Comparison of ENCODE assay signal across 18 mouse cellular contexts in genomic region chr8:102725496-102725895, GRCm38 (mm10). TPM values are rescaled to one million over a fixed set of nuclear protein-coding genes. Genes with fewer than 3 reads are reported as not detected.
DNase-seq lines count a peak whose midpoint lies in the region; ATAC-seq and TF ChIP-seq lines count a peak whose summit lies in the region.
"Had no signal": no experiment of that assay in that cellular context is flagged by ENCODE, and none has a peak within 500 bp of the region (broad histone marks: within the 10 kb centered on the region; RNA-seq: fewer than 3 reads in every experiment).

No protein-coding gene starts in this region.

- H3K4me2 ChIP-seq in forebrain, embryonic 11.5 days (ENCODE audit: low read depth, low read length, severe bottlenecking): no peak overlapping the region
- no peak overlapping the region for H3K4me2 ChIP-seq in neural tube, embryonic 13.5 days
- no peak overlapping the region for H3K4me2 ChIP-seq in neural tube, embryonic 15.5 days
- H3K4me2 ChIP-seq in forebrain, postnatal 0 days (ENCODE audit: low read depth): no peak overlapping the region
- H3K4me2 ChIP-seq: heart, embryonic 12.5 days had no signal

- no peaks in the 10 kb centered on the region for H3K36me3 ChIP-seq in forebrain, embryonic 10.5 days (replicated peaks)
- H3K36me3 ChIP-seq in forebrain, embryonic 11.5 days (ENCODE audit: control insufficient read depth, insufficient read depth, low read length): no peaks in the 10 kb centered on the region
- H3K36me3 ChIP-seq in neural tube, embryonic 13.5 days: no peaks in the 10 kb centered on the region
- H3K36me3 ChIP-seq in neural tube, embryonic 15.5 days: no peaks in the 10 kb centered on the region
- H3K36me3 ChIP-seq in forebrain, postnatal 0 days (ENCODE audit: insufficient read depth): no peaks in the 10 kb centered on the region
- H3K36me3 ChIP-seq: heart, embryonic 12.5 days had no signal

- TF ChIP-seq CTCF in forebrain, postnatal 0 days (IDR thresholded peaks at IDR 0.05; ENCODE audit: low read depth): no peak

- H3K9me3 ChIP-seq in forebrain, embryonic 10.5 days: no peaks in the 10 kb centered on the region
- no peaks in the 10 kb centered on the region for H3K9me3 ChIP-seq in forebrain, embryonic 11.5 days (ENCODE audit: control insufficient read depth, low read length)
- H3K9me3 ChIP-seq in neural tube, embryonic 13.5 days: no peaks in the 10 kb centered on the region
- H3K9me3 ChIP-seq in neural tube, embryonic 15.5 days (replicated peaks): no peaks in the 10 kb centered on the region
- no peaks in the 10 kb centered on the region for H3K9me3 ChIP-seq in forebrain, postnatal 0 days (ENCODE audit: low read length)
- H3K9me3 ChIP-seq: heart, embryonic 12.5 days had no signal

- no peak overlapping the region for H3K4me3 ChIP-seq in forebrain, embryonic 10.5 days
- no peak overlapping the region for H3K4me3 ChIP-seq in forebrain, embryonic 11.5 days (ENCODE audit: low read depth, low read length)
- no peak overlapping the region for H3K4me3 ChIP-seq in neural tube, embryonic 13.5 days
- H3K4me3 ChIP-seq in neural tube, embryonic 15.5 days (replicated peaks): no peak overlapping the region
- no peak overlapping the region for H3K4me3 ChIP-seq in forebrain, postnatal 0 days (ENCODE audit: low read depth, low read length)
- H3K4me3 ChIP-seq: heart, embryonic 12.5 days had no signal

- peaks cover 28% of the 10 kb centered on the region for H3K4me1 ChIP-seq in forebrain, embryonic 10.5 days
- peaks cover 6% of the 10 kb centered on the region; the same call in 1 of the 2 replicates for H3K4me1 ChIP-seq in forebrain, embryonic 11.5 days (replicated peaks; ENCODE audit: control insufficient read depth, insufficient read depth, low read length)
- H3K4me1 ChIP-seq in neural tube, embryonic 13.5 days (replicated peaks): peaks cover 27% of the 10 kb centered on the region
- peaks cover 10% of the 10 kb centered on the region for H3K4me1 ChIP-seq in neural tube, embryonic 15.5 days
- peaks cover 13% of the 10 kb centered on the region; the same call in 1 of the 2 replicates for H3K4me1 ChIP-seq in forebrain, postnatal 0 days (ENCODE audit: insufficient read depth)
- H3K4me1 ChIP-seq: heart, embryonic 12.5 days had no signal

- peak overlapping the region; percentile 40; the same call in 1 of the 2 replicates for H3K27ac ChIP-seq in forebrain, embryonic 10.5 days
- H3K27ac ChIP-seq in forebrain, embryonic 11.5 days (ENCODE audit: low read depth, low read length): no peak overlapping the region; the same call in 1 of the 2 replicates
- H3K27ac ChIP-seq in neural tube, embryonic 13.5 days (replicated peaks): peak overlapping the region; percentile 28; the same call in 1 of the 2 replicates
- no peak overlapping the region; the same call in 1 of the 2 replicates for H3K27ac ChIP-seq in neural tube, embryonic 15.5 days (replicated peaks)
- H3K27ac ChIP-seq in forebrain, postnatal 0 days (ENCODE audit: low read depth, low read length): no peak overlapping the region

- H3K27me3 ChIP-seq in forebrain, embryonic 10.5 days (ENCODE audit: poor library complexity, severe bottlenecking): no peaks in the 10 kb centered on the region; the same call in 1 of the 2 replicates
- no peaks in the 10 kb centered on the region for H3K27me3 ChIP-seq in forebrain, embryonic 11.5 days (ENCODE audit: control insufficient read depth, insufficient read depth, low read length)
- H3K27me3 ChIP-seq in neural tube, embryonic 13.5 days: no peaks in the 10 kb centered on the region
- H3K27me3 ChIP-seq in neural tube, embryonic 15.5 days (replicated peaks): no peaks in the 10 kb centered on the region
- no peaks in the 10 kb centered on the region for H3K27me3 ChIP-seq in forebrain, postnatal 0 days (ENCODE audit: insufficient read depth, low read length)
- H3K27me3 ChIP-seq: heart, embryonic 12.5 days had no signal

- no peak for DNase-seq in forebrain, embryonic 10.5 days (ENCODE audit: extremely low spot score, low spot score)
- no peak for DNase-seq in forebrain, embryonic 11.5 days (ENCODE audit: low spot score)
- DNase-seq in forebrain, postnatal 0 days: peak; percentile 37
- DNase-seq in layer of hippocampus, postnatal 36 days: peak; percentile 42 to 50
- no peak for DNase-seq in gastrocnemius, postnatal 10 days
- DNase-seq in thymus, postnatal 25 days: no peak
- DNase-seq: cerebellum, adult 11-12 months; cerebellum, postnatal 36 days; heart, postnatal 36 days; left cerebral cortex, postnatal 4 days; lung, adult 18-20 months; lung, postnatal 36 days; thymus, postnatal 36 days had no signal

- no peak overlapping the region for H3K9ac ChIP-seq in forebrain, embryonic 11.5 days (ENCODE audit: low read length)
- H3K9ac ChIP-seq in neural tube, embryonic 13.5 days: no peak overlapping the region
- no peak overlapping the region for H3K9ac ChIP-seq in neural tube, embryonic 15.5 days (replicated peaks)
- no peak overlapping the region for H3K9ac ChIP-seq in forebrain, postnatal 0 days
- H3K9ac ChIP-seq: heart, embryonic 12.5 days had no signal

- no peak for ATAC-seq in forebrain, embryonic 11.5 days (replicated peaks; ENCODE audit: low FRiP score)
- no peak for ATAC-seq in neural tube, embryonic 13.5 days (ENCODE audit: low read depth)
- no peak for ATAC-seq in neural tube, embryonic 15.5 days (ENCODE audit: low FRiP score)
- peak; percentile 69 for ATAC-seq in forebrain, postnatal 0 days

- 77% methylated on average over 3 of the region's 3 CpGs for WGBS in forebrain, embryonic 10.5 days
- WGBS in forebrain, embryonic 11.5 days: 74% methylated on average over 3 of the region's 3 CpGs
- WGBS in neural tube, embryonic 13.5 days: 59% methylated on average over 3 of the region's 3 CpGs
- 61% methylated on average over 3 of the region's 3 CpGs for WGBS in neural tube, embryonic 15.5 days
- WGBS in forebrain, postnatal 0 days: 44% methylated on average over 3 of the region's 3 CpGs

RNA-seq across cellular contexts. Expression of gene Cdh11, which starts 59.9 kb away (rescaled TPM):
- polyA plus RNA-seq in forebrain, embryonic 10.5 days (2016; fragmentation: Nextera tagmentation; extraction: Ambion mirVana): 56.2 and 61.7 TPM in 2 replicates
- polyA plus RNA-seq in forebrain, embryonic 11.5 days (2014; fragmentation: Nextera tagmentation; extraction: Ambion mirVana): 74.5 and 83.7 TPM in 2 replicates
- polyA plus RNA-seq in neural tube, embryonic 13.5 days (2015; fragmentation: Nextera tagmentation; extraction: Ambion mirVana): 59.5 and 72.2 TPM in 2 replicates
- polyA plus RNA-seq in neural tube, embryonic 15.5 days (2015; fragmentation: Nextera tagmentation; extraction: Ambion mirVana): 51.6 and 61.2 TPM in 2 replicates
- 62.4 and 69.0 TPM in 2 replicates for total RNA-seq in forebrain, postnatal 0 days (2014; rRNA removed)
- 18.1 and 25.8 TPM in 2 replicates for polyA plus RNA-seq in forebrain, postnatal 0 days (2015; fragmentation: Nextera tagmentation; extraction: Ambion mirVana)
- total RNA-seq in layer of hippocampus, postnatal 36 days (2021): 10 to 100 TPM; 75.7 to 85.9 TPM
- total RNA-seq in gastrocnemius, postnatal 10 days (2021): 10 to 100 TPM; 15.7 to 29.0 TPM
- total RNA-seq: MEL; monocyte, adult 5-6 weeks had no signal

Comparison
In these comparisons a context has a peak if more than half of its experiments do, and no peak if none do; other contexts are left out.
1. DNase-seq: peak in forebrain, postnatal 0 days (single experiment) and layer of hippocampus, postnatal 36 days (2 of 2); none in forebrain, embryonic 10.5 days (single experiment), forebrain, embryonic 11.5 days (single experiment), gastrocnemius, postnatal 10 days (single experiment) and thymus, postnatal 25 days (single experiment).
2. H3K27ac ChIP-seq: peak in forebrain, embryonic 10.5 days (single experiment) and neural tube, embryonic 13.5 days (single experiment); none in forebrain, embryonic 11.5 days (single experiment), neural tube, embryonic 15.5 days (single experiment) and forebrain, postnatal 0 days (single experiment).